Mouse (Mus musculus) forebrain, embryonic 15.5 days (tissue): ENCODE data around the gene Camsap3. TPM values are rescaled to one million over a fixed set of nuclear protein-coding genes. Genes with fewer than 3 reads are reported as not detected.
A peak's percentile ranks its signal among the peaks of the same experiment; 100 is the strongest.

Experiments
- ATAC-seq: fragments of 200-750 bp; cut with Nextera tagmentation; replicated peaks from 2 replicates; pipeline ENCODE4 v1.8.0; 2017; ENCODE audit warnings: mild to moderate bottlenecking, moderate TSS enrichment, moderate library complexity
- H3K27ac ChIP-seq: fragments of 300-500 bp; sonication (generic); replicated peaks from 2 replicates; pipeline ENCODE4 v1.5.1; 2015; ENCODE audit warnings: mild to moderate bottlenecking, inconsistent platforms
- H3K27me3 ChIP-seq: fragments of 300-500 bp; sonication (generic); 2 replicates; pipeline ENCODE4 v1.6.1; 2015; ENCODE audit warnings: inconsistent platforms
- H3K36me3 ChIP-seq: fragments of 300-500 bp; sonication (generic); 2 replicates; pipeline ENCODE4 v1.6.1; 2015; ENCODE audit warnings: mild to moderate bottlenecking, inconsistent platforms
- H3K4me1 ChIP-seq: fragments of 300-500 bp; sonication (generic); 2 replicates; pipeline ENCODE4 v1.6.1; 2015; ENCODE audit warnings: inconsistent platforms
- H3K4me2 ChIP-seq: fragments of 300-500 bp; sonication (generic); replicated peaks from 2 replicates; pipeline ENCODE4 v1.6.1; 2015; ENCODE audit warnings: mild to moderate bottlenecking, inconsistent platforms
- H3K4me3 ChIP-seq: fragments of 300-500 bp; sonication (generic); 2 replicates; pipeline ENCODE4 v1.5.1; 2015; ENCODE audit warnings: mild to moderate bottlenecking, inconsistent platforms
- H3K9ac ChIP-seq: fragments of 300-500 bp; sonication (generic); replicated peaks from 2 replicates; pipeline ENCODE4 v1.6.1; 2015; ENCODE audit warnings: mild to moderate bottlenecking, inconsistent platforms
- H3K9me3 ChIP-seq: fragments of 300-500 bp; sonication (generic); 2 replicates; pipeline ENCODE4 v1.6.1; 2016; ENCODE audit warnings: inconsistent platforms
- WGBS: fragments of 180-500 bp; shearing (Covaris S2); methylation state at CpG from one replicate; pipeline ENCODE4 v1.1.7; 2015; ENCODE audit warnings: mixed read lengths; 5-methylcytosine and 5-hydroxymethylcytosine counted together
- polyA plus RNA-seq: library from polyadenylated mRNA; unstranded; fragments of >200 nt; fragmentation: Nextera tagmentation; extraction: Ambion mirVana; gene quantifications from 2 replicates; pipeline ENCODE4 v1.2.1, GENCODE M21; 2015

Camsap3 gene
- polyA plus RNA-seq, result 33.4 and 34.8 TPM in 2 replicates

DNA sequence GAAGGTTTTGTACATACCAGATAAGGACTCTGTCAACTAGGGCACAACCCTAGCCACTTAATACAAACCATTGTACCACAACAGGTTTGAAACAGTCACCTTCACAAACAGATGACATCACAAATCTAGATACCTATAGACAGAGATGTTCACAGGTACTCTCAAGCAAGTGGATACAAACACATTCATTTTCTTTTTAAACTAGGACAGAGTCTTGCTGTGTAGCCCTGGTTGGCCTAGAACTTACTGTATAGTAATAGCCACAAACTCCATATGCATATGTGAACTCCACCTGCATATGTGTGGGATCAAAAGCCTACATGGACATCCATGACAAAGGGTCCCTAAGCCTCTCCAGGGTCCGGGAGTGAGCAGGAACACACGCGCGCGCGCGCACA lies at the start of gene Camsap3:
TSS of gene Camsap3 (plus strand) at position 301 of the 398 bp plus-strand sequence.
- H3K4me3 ChIP-seq, result peak within 1 kb of the TSS; percentile 80
- ATAC-seq, result no peak
- no peaks in the 10 kb centered on the region for H3K9me3 ChIP-seq
- no peaks in the 10 kb centered on the region for H3K36me3 ChIP-seq
- H3K27ac ChIP-seq, result peak within 1 kb of the TSS; percentile 88
- no peaks in the 10 kb centered on the region for H3K4me1 ChIP-seq
- H3K4me2 ChIP-seq, result peak within 1 kb of the TSS; percentile 63
- peak within 1 kb of the TSS; percentile 79 for H3K9ac ChIP-seq
- whole genome bisulfite sequencing, result 2% methylated on average over 7 of the region's 7 CpGs
- H3K27me3 ChIP-seq, result no peaks in the 10 kb centered on the region

DNA sequence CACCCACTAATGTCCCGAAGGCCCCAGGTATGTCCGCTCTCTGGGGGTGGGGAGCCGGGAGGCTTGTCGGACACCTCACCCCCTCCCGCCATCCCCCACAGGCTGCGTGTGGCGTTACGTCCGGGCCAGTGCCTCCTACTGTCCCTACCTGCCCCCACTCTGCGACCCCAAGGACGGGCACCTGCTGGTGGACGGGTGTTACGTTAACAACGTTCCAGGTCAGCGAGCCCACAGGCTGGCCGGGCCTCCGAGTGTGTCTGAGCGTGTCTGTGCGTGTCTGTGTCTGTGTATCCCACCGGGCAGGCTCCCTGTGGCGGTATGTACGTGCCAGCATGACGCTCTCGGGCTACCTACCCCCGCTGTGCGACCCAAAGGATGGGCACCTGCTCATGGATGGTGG lies 49.4 kb upstream of the Camsap3 start:
- ATAC-seq, result no peak
- H3K9ac ChIP-seq, result no peak overlapping the region
- peaks cover 36% of the 10 kb centered on the region for H3K36me3 ChIP-seq
- no peaks in the 10 kb centered on the region for H3K4me1 ChIP-seq
- H3K27me3 ChIP-seq, result no peaks in the 10 kb centered on the region
- H3K27ac ChIP-seq, result no peak overlapping the region
- H3K4me3 ChIP-seq, result no peak overlapping the region
- 95% methylated on average over 26 of the region's 26 CpGs for WGBS
- no peaks in the 10 kb centered on the region for H3K9me3 ChIP-seq
- no peak overlapping the region for H3K4me2 ChIP-seq

DNA sequence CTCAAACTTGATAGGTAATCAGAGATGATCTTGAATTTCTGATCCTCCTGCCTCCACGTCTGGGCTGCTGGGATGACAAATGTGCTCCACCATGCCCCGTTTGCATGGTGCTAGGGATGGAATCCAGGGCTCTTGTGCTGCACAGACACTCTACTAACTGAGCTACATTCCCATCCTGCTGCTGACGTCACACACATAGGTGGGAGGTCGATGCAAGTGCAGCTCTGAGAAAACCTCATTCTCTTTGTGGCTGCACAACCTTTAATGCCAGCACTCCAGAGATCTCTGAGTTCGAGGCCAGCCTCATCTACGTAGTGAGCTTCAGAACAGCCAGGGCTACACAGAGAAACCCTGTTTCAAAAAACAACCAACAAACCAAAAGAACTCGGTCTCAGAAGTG lies 47.9 kb upstream of the Camsap3 start:
- H3K27me3 ChIP-seq, result no peaks in the 10 kb centered on the region
- no peak overlapping the region for H3K9ac ChIP-seq
- no peaks in the 10 kb centered on the region for H3K9me3 ChIP-seq
- no peak for ATAC-seq
- peaks cover 48% of the 10 kb centered on the region for H3K36me3 ChIP-seq
- no peak overlapping the region for H3K4me2 ChIP-seq
- H3K27ac ChIP-seq, result no peak overlapping the region
- no peaks in the 10 kb centered on the region for H3K4me1 ChIP-seq
- no peak overlapping the region for H3K4me3 ChIP-seq
- WGBS, result 90% methylated on average over 7 of the region's 7 CpGs

DNA sequence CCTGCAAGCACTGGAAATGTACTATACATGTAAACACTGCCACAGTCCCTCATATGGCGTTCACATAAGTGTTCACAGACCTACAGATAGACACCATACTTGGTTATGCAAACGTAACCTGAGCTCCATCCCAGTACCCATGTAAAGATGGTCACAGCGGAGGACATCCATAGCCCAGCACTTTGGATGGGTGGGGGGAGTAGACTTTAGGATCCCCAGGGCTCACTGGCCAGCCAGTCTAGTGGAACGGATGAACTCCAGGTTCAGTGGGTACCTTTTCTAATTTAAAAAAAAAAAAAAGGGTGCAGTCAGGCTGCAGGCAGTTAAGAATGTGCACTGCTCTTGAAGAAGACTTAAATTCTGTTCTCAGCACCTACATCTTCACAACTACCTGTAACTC lies 47.0 kb upstream of the Camsap3 start:
- H3K4me2 ChIP-seq, result no peak overlapping the region
- no peaks in the 10 kb centered on the region for H3K4me1 ChIP-seq
- H3K27ac ChIP-seq, result no peak overlapping the region
- no peak overlapping the region for H3K9ac ChIP-seq
- 91% methylated on average over 4 of the region's 4 CpGs for WGBS
- no peaks in the 10 kb centered on the region for H3K9me3 ChIP-seq
- no peak for ATAC-seq
- H3K27me3 ChIP-seq, result no peaks in the 10 kb centered on the region
- no peak overlapping the region for H3K4me3 ChIP-seq
- peaks cover 53% of the 10 kb centered on the region for H3K36me3 ChIP-seq

DNA sequence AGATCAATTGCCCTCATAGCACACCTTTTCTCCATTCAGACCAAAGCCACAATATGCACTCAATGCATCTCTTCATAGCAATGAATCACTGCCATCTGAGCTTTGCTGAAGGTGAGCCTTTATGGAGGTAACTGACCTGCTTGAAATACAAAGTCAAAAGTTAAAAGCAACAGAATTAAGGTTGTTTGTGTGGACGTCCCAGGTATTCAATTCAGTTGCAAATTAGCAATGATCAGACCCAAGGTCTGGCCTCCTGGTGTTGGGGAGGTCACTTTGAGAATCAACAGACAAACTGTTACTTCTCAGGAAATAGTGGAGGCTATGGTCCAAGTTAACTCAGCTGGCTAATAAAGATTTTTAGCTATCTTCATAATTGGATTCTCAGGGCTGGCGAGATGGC lies 40.6 kb upstream of the Camsap3 start:
- H3K27me3 ChIP-seq, result no peaks in the 10 kb centered on the region
- ATAC-seq, result no peak
- WGBS, result 88% methylated on average over 2 of the region's 2 CpGs

DNA sequence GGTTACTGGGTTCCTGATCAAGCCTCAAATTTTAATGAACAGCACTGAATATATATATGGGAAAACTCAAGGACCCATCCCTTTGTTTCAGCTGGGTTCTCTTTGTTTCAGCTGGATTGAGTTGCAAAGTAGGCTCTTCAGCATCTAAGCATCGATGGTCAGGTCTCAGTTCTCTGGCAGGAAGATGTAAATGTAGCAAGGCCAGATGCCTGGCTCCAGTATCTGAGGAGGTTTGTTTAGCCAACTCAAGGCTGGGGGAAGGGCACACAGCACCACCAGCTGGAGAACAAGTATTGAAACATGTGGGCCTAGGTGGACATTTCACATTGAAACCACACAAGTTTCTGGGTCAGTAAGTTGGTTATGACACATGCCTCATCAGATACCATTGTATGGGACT lies 34.9 kb upstream of the Camsap3 start:
- Histone ChIP-seq H3K27me3 (no peaks in the 10 kb centered on the region), H3K27ac (no peak overlapping the region), H3K9ac (no peak overlapping the region), H3K4me2 (no peak overlapping the region), H3K4me3 (no peak overlapping the region), H3K9me3 (no peaks in the 10 kb centered on the region), H3K36me3 (no peaks in the 10 kb centered on the region), H3K4me1 (no peaks in the 10 kb centered on the region)
- WGBS, result 90% methylated on average over 1 of the region's 1 CpGs
- ATAC-seq, result no peak

More for the DNA sequence above, 40.6 kb upstream of the Camsap3 start:
- Histone ChIP-seq H3K4me2 (no peak overlapping the region), H3K9me3 (no peaks in the 10 kb centered on the region), H3K4me3 (no peak overlapping the region), H3K36me3 (peaks cover 27% of the 10 kb centered on the region), H3K9ac (no peak overlapping the region), H3K27ac (no peak overlapping the region), H3K4me1 (no peaks in the 10 kb centered on the region)

- ATAC-seq, result no peak; the same call in 1 of the 2 replicates
- no peak overlapping the region for H3K27ac ChIP-seq
- H3K27me3 ChIP-seq, result no peaks in the 10 kb centered on the region
- H3K9ac ChIP-seq, result no peak overlapping the region
- no peaks in the 10 kb centered on the region for H3K36me3 ChIP-seq
- H3K4me2 ChIP-seq, result no peak overlapping the region
- H3K9me3 ChIP-seq, result no peaks in the 10 kb centered on the region
- no peak overlapping the region for H3K4me3 ChIP-seq
- no peaks in the 10 kb centered on the region for H3K4me1 ChIP-seq
- WGBS, result 62% methylated on average over 4 of the region's 4 CpGs
These were observed 31.0 kb upstream of the Camsap3 start for GRCm38 (mm10) chr8:3556114-3556513.

DNA sequence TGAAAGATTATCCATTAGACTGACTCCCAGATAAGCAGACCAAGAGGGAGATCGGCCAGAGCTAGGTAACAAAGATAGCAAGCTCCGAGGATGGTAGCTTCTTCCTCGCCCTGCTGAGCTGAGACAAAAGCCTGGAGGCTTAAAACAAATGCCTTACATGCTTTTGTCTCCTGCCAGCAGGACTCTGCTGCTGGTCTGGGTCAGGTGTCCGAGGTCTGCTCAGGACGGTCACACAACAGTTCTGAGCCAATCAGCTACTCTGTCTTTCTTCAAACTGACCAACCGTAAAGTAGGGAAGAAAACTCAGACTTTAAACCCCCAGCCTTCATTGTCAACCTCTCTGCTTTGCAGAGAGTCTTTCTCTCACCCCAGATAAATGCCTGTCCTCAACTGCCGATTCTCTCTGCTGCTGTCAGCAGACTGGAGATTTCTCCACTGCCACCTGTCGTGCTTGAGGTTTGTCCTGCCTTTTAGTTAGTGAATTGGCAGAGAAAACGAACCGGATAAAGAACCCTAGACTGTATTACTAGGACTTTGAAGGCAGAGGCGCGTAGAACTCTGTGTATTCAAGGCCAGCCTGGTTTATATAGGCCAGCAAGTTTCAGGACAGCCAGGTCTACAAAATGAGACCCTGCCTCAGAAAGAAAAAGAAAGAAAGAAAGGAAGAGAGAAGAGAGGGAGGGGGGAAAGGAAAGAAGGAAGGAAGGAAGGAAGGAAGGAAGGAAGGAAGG lies 19.3 kb upstream of the Camsap3 start, which contains the start of gene C330021F23Rik:
TSS of gene C330021F23Rik (plus strand) at position 350 of the 731 bp plus-strand sequence.
- no peak for ATAC-seq
- H3K9ac ChIP-seq, result peak within 1 kb of the TSS; percentile 15; the same call in 1 of the 2 replicates
- no peaks in the 10 kb centered on the region for H3K36me3 ChIP-seq
- H3K9me3 ChIP-seq, result no peaks in the 10 kb centered on the region
- H3K27ac ChIP-seq, result no peak within 1 kb of the TSS
- WGBS, result 1% methylated on average over 12 of the region's 12 CpGs
- H3K4me3 ChIP-seq, result 0 out of 2 replicates have a peak within 1 kb of the TSS, but pooled peaks have one; percentile 15
- H3K27me3 ChIP-seq, result no peaks in the 10 kb centered on the region
- peak within 1 kb of the TSS; percentile 24 for H3K4me2 ChIP-seq
- 0 out of 2 replicates have a peak, but pooled peaks cover 5% of the 10 kb centered on the region for H3K4me1 ChIP-seq

DNA sequence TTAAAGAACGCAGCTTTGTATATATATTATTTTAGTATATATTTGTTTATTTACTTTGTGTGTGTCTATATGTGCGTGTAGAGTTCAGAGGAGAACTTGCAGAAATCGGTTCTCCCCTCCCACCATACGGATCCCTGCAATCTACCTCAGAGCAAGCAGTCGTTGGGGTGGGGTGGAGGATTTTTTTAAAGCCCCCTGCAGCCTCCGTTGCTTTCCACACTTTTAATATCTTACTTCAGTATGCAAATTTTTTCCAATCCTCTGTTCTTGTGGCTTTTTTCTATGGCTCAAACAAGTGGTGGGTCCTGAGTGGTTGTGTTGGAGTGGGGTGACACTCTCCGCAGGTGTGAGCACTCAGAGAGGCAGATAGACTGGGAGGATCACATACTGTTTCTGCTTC lies 18.7 kb upstream of the Camsap3 start:
- ATAC-seq, result no peak
- H3K9ac ChIP-seq, result no peak overlapping the region
- WGBS, result 4% methylated on average over 7 of the region's 7 CpGs
- H3K4me3 ChIP-seq, result no peak overlapping the region
- H3K9me3 ChIP-seq, result no peaks in the 10 kb centered on the region
- no peak overlapping the region for H3K27ac ChIP-seq
- H3K27me3 ChIP-seq, result no peaks in the 10 kb centered on the region
- H3K4me2 ChIP-seq, result peak overlapping the region; percentile 24; the same call in 1 of the 2 replicates
- 0 out of 2 replicates have a peak, but pooled peaks cover 5% of the 10 kb centered on the region for H3K4me1 ChIP-seq
- no peaks in the 10 kb centered on the region for H3K36me3 ChIP-seq

GRCm38 (mm10) chr8:3569784-3570183 lies 17.3 kb upstream of the Camsap3 start:
- Histone ChIP-seq H3K4me1 (0 out of 2 replicates have a peak, but pooled peaks cover 5% of the 10 kb centered on the region), H3K4me3 (no peak overlapping the region), H3K9me3 (no peaks in the 10 kb centered on the region), H3K4me2 (no peak overlapping the region), H3K9ac (no peak overlapping the region), H3K27ac (no peak overlapping the region), H3K36me3 (no peaks in the 10 kb centered on the region), H3K27me3 (no peaks in the 10 kb centered on the region)
- WGBS, result 90% methylated on average over 5 of the region's 5 CpGs
- no peak for ATAC-seq

DNA sequence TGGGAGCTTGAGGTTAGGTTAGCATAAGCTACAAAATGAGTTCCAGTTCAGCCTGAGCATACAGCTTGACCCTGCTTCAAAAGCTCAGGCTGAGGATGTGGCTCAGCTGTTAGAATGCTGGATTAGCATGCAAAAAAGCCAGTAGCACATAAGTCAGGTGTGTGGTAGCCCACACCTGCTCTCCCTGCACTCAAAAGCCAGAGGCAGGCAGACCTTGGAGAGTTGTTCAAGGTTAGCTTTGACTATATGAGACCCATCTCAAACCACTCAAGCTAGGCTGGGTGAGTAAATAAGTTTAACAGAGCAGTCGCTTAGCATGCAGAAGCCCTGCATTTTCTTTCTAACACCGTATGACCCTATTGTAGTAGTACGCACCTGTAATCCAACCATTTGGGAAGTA lies 12.5 kb upstream of the Camsap3 start:
- no peaks in the 10 kb centered on the region for H3K4me1 ChIP-seq
- WGBS, result 95% methylated on average over 3 of the region's 3 CpGs

GRCm38 (mm10) chr8:3576211-3576960 lies 10.7 kb upstream of the Camsap3 start:
- no peaks in the 10 kb centered on the region for H3K9me3 ChIP-seq
- H3K27ac ChIP-seq, result no peak overlapping the region
- H3K4me1 ChIP-seq, result no peaks in the 10 kb centered on the region
- WGBS, result 81% methylated on average over 15 of the region's 15 CpGs
- H3K9ac ChIP-seq, result no peak overlapping the region
- no peaks in the 10 kb centered on the region for H3K36me3 ChIP-seq
- no peak overlapping the region for H3K4me3 ChIP-seq
- ATAC-seq, result no peak
- H3K4me2 ChIP-seq, result no peak overlapping the region
- no peaks in the 10 kb centered on the region for H3K27me3 ChIP-seq

More for the DNA sequence above, 12.5 kb upstream of the Camsap3 start:
- no peak overlapping the region for H3K4me3 ChIP-seq
- no peaks in the 10 kb centered on the region for H3K9me3 ChIP-seq
- no peaks in the 10 kb centered on the region for H3K36me3 ChIP-seq
- H3K27me3 ChIP-seq, result no peaks in the 10 kb centered on the region
- ATAC-seq, result no peak
- H3K27ac ChIP-seq, result no peak overlapping the region
- H3K9ac ChIP-seq, result no peak overlapping the region
- no peak overlapping the region for H3K4me2 ChIP-seq
